Mouse (Mus musculus): ENCODE measurements around the gene Taar7e. TPM values are rescaled to one million over a fixed set of nuclear protein-coding genes. Genes with fewer than 3 reads are reported as not detected.

The Taar7e gene
- not detected in 2 replicates for total RNA-seq (2023)

GRCm38 (mm10) chr10:24037314-24037713 lies at the start of gene Taar7e:
Taar7e (plus strand) TSS chr10:24037614.

GRCm38 (mm10) chr10:23993381-23993780 lies 44.0 kb upstream of the Taar7e start, which contains the start of gene Taar7a:
Taar7a (minus strand) TSS chr10:23993481.

GRCm38 (mm10) chr10:23999639-24000038 lies 37.8 kb upstream of the Taar7e start, which contains the start of gene Taar7b:
Taar7b (plus strand) TSS chr10:23999939.

GRCm38 (mm10) chr10:24026922-24027321 lies 10.5 kb upstream of the Taar7e start, which contains the start of gene Taar7d:
Taar7d (plus strand) TSS chr10:24027222.

GRCm38 (mm10) chr10:24049210-24049609 lies 11.8 kb downstream of the Taar7e start, which contains the start of gene Taar7f:
Taar7f (plus strand) TSS chr10:24049510.

GRCm38 (mm10) chr10:24076200-24076599 lies 38.8 kb downstream of the Taar7e start, which contains the start of gene Taar8a:
Taar8a (plus strand) TSS chr10:24076500.

Other genes with a start within 250 kb of the Taar7e start
- gene Slc18b1, start 240.6 kb upstream of the Taar7e start, total RNA-seq (2023): not detected in 2 replicates
- 42.8 and 50.9 TPM in 2 replicates for gene Vnn3, start 186.2 kb upstream of the Taar7e start, total RNA-seq (2023)
- gene Vnn1, start 142.9 kb upstream of the Taar7e start, total RNA-seq (2023): not detected in 2 replicates
- gene Taar1, start 117.3 kb upstream of the Taar7e start, total RNA-seq (2023): not detected in 2 replicates
- gene Taar2, start 99.0 kb upstream of the Taar7e start, total RNA-seq (2023): not detected in 2 replicates
- not detected in 2 replicates for gene Taar3, start 88.1 kb upstream of the Taar7e start, total RNA-seq (2023)
- gene Taar4, start 77.1 kb upstream of the Taar7e start, total RNA-seq (2023): not detected in 2 replicates
- not detected in 2 replicates for gene Taar5, start 66.9 kb upstream of the Taar7e start, total RNA-seq (2023)
- gene Taar6, start 52.0 kb upstream of the Taar7e start, total RNA-seq (2023): not detected in 2 replicates
- not detected in 2 replicates for gene Taar7a, start 44.1 kb upstream of the Taar7e start, total RNA-seq (2023)
- gene Taar7b, start 37.7 kb upstream of the Taar7e start, total RNA-seq (2023): not detected in 2 replicates
- gene Taar7d, start 10.4 kb upstream of the Taar7e start, total RNA-seq (2023): not detected in 2 replicates
- gene Taar7f, start 11.9 kb downstream of the Taar7e start, total RNA-seq (2023): not detected in 2 replicates
- not detected in 2 replicates for gene Taar8a, start 38.9 kb downstream of the Taar7e start, total RNA-seq (2023)
- gene Taar8b, start 54.7 kb downstream of the Taar7e start, total RNA-seq (2023): not detected in 2 replicates
- not detected in 2 replicates for gene Taar8c, start 64.3 kb downstream of the Taar7e start, total RNA-seq (2023)
- gene Taar9, start 71.9 kb downstream of the Taar7e start, total RNA-seq (2023): not detected in 2 replicates
- 82.1 and 86.0 TPM in 2 replicates for gene Stx7, start 111.7 kb downstream of the Taar7e start, total RNA-seq (2023)
- gene Moxd1, start 185.9 kb downstream of the Taar7e start, total RNA-seq (2023): not detected in 2 replicates